Mouse (Mus musculus) induced T-regulatory cell, adult 2 months (primary cell): Measurements from ENCODE around the gene Hyou1.
"Not testable (repeated sequence)": the region's sequence is repeated elsewhere in the genome, so short reads cannot be mapped to it uniquely, and the experiment has no call there.

ENCODE experiments used
- DNase-seq: peaks from one replicate; pipeline ENCODE4 v3.0.0-alpha.2; 2012; ENCODE audit warnings: low read depth

The Hyou1 gene

DNA sequence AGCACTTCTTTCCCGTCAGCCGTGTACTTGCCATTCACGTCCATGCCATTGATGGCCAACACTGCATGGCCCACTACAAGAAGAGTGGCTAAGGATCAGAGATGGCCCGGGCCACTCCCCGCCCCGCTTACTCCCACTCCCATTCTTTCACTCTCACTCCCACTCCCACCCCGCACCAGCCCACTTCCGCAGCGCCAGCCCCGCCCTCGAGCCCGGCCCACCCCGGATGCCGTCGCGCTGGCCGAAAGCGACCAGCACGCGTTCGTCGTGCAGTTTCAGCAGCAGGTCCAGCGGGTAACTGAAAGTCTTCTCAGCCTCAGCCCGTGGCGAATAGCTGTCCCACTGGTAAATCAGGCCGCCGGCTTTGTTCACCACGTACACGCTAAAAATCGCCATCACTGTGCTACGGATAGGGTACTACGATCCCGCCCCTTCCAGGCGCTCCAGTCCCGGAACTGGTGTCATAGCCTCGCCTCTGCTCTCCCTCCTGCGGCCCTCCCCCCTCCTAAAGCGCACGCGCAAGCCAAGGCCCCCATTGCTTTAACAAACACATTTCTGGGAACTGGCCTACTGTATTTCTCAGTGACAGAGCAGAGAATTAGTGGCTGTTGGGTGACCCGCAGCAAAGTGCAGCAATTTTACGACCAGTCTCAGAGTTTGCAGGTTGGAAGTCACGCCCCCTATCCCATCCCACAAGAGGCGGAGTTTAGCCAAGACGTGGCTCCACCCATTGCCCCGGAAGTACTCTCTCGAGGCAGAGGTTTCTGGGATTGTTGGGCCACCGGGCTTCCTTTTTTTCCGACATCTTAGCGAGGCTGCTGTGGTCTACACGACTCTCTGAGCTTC, 27.8 kb downstream of the Hyou1 start, which contains the start of the genes Rps25 and Trappc4:
Gene Rps25 (plus strand): TSS at position 234 of the 846 bp plus-strand sequence.
Gene Trappc4 (minus strand): TSS at position 695 of the 846 bp plus-strand sequence.
- peak; percentile 99 for DNase-seq

DNA sequence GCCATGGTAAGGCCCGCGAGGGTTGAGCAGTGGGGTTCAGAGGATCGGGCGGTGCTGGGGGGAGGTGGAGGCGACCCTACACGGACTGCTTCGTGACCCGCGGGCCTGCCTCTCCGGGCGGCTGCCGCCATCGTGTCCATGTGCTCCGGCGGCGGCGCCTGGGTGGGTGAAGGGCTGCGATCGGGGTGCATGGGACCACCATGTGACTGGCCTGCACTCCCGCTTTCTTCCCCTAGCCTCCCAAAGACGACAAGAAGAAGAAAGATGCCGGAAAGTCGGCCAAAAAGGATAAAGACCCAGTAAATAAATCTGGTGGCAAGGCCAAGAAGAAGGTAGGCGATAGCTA, 28.4 kb downstream of the Hyou1 start:
- DNase-seq, result no peak

DNA sequence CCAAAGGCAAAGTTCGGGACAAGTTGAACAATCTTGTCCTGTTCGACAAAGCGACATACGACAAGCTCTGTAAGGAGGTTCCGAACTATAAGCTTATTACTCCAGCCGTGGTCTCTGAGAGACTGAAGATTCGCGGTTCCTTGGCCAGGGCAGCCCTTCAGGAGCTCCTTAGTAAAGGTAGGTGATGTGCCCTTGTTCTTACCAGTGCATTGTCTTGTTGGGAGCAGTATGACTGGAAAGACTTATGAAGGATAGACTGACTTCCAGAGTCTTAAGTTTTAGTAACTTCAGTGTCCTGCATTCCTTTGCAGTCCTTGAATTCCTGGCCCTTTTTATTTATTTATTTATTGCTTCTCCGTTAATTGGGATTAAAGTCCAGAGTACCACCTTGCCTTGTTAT, 29.4 kb downstream of the Hyou1 start:
- DNase-seq, result not testable (repeated sequence)

DNA sequence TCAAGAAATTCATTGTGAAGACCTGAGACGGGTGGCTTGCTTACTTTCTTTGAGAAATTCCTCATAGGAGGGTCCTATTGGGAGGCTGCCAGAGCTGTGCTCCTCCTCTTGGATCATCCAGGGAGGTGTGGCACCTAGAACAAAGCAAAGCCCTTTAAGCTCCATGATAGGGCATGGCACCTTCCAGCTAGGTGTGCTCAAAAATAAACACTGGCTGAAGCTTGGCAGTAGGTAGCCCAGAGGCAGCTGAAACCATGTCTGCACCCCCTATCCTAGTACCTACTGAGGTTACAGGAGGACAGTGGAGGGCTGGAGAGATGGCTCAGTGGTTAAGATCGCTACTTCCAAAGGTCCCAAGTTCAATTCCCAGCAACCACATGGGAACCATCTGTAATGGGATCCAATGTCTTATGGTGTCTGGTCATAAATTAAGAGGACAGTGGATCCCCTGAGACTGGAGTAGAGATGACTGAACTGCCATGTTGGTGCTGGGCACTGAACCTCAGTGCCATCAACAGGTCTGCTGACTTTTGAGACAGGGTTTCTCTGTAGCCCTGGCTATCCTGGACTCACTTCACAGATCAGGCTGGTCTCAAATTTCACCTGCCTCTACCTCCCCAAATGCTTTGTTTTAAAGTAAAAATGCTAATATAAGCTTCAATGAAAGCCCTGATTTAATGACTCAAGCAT, 31.5 kb downstream of the Hyou1 start:
- DNase-seq, result no peak

DNA sequence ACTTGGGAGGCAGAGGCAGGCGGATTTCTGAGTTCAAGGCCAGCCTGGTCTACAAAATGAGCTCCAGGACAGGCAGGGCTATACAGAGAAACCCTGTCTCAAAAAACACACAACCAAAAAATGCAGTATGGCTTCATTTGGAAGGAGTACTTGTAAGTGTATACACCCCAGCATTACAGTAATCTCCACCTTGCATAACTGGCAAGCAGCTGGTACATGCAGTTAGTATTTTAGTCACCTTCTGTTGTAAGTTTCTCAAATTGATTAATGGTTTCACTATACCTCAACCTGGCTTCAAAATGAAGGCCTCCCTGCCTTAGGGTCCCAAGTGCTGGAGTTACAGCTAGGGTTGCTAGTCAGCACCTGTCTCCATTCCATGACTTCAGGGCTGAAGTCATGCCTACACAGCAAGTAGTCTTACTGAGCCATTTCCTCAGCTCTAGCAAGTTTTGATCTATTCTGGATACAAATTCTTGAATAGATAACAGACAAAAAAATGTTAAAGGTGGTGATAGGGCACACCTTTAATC, 32.4 kb downstream of the Hyou1 start:
- no peak for DNase-seq

DNA sequence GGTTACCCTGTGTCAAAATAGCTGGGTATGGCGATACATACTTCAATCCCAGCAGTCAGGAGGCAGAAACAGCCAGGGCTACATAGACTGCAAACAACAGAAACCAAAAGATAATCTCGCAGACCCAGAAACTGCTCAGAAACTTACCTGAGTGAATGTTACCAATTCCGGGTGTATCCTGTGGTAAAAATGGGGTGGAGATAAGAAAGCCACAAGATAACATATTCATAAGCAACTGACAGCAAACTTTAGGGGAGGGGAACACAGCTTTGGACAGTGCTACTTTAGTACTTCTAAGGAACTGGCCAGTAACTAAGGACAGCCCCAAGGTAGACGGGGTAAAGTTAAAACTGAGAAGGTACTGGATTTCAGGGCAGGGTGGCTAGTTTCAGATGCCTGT, 33.0 kb downstream of the Hyou1 start:
- peak; percentile 72 for DNase-seq

DNA sequence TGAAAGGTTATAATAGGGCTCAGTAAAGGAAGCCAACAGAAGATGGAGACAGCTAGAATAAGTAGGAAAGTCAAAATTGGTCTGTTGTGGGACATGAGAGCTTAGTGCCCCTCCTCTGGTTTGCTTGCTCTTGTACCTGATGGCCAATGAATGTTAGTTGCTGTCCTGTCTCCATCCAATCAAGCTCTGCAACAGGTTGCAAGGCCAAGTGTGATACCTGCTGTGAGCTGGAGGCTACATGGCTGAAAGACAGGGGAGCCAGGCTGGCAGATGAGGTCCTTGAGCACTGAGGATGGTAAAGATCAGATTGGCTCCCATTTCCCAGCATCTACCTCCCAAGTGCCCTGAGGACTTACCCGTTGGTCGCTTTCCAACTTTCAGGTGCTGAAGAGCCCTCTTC, 33.5 kb downstream of the Hyou1 start:
- DNase-seq, result no peak

DNA sequence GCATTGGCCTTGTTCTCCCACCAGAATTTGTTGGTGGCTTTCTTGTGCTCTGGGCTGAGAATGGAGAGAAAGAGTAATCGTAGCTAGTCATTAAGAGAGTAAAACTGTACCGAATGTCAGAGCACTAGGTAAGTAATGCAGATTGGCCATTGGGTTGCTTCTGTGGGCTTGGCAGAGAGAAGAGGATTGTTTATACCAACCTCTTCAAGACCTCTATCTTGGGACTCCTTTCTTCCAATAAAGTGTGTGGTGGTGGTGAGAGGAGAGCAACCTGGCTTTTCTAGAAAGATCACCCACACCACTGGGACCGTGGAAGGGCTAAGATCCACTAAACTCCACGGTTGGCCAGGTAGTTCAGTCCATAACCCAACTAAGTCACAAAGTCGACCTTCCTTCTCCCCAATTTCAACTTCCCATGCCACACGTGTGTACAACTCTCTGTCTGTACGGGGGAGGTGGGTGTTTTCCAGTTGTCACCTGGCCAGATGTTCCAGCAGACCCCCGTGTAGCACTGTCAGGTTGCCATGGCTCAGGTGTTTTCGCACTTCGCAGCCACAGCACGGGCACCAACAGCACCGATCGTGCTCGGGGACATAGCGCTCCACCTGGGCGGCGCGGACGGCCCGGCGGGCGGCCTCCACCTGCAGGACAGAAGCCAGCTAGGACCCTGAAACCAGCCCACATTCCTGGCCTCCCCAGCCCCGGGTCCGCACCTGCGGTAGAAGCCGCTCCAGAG, 38.0 kb downstream of the Hyou1 start:
- peak; percentile 59 for DNase-seq

DNA sequence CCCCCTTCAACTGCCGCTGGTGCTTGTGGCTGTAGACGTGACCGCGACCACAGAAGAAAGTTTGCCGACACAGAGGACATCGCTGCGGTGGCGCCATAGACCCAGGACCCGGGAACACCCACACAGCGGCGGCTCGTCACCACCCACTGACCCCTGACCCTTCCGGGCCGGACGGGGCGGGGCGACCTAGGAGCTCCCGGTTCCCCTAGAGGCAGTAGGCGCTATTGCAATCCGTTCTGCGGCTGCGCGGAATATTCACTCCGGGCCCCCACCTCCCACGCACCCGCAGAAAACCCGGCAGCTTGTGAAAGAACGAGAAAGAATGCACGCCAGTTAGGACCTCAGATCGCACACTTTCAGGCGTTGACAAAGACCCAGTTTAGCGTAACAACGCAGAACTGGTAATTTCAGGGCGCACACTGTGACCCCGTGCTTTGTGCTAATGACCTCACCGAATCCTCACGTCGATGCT, 38.6 kb downstream of the Hyou1 start:
- peak; percentile 97 for DNase-seq

DNA sequence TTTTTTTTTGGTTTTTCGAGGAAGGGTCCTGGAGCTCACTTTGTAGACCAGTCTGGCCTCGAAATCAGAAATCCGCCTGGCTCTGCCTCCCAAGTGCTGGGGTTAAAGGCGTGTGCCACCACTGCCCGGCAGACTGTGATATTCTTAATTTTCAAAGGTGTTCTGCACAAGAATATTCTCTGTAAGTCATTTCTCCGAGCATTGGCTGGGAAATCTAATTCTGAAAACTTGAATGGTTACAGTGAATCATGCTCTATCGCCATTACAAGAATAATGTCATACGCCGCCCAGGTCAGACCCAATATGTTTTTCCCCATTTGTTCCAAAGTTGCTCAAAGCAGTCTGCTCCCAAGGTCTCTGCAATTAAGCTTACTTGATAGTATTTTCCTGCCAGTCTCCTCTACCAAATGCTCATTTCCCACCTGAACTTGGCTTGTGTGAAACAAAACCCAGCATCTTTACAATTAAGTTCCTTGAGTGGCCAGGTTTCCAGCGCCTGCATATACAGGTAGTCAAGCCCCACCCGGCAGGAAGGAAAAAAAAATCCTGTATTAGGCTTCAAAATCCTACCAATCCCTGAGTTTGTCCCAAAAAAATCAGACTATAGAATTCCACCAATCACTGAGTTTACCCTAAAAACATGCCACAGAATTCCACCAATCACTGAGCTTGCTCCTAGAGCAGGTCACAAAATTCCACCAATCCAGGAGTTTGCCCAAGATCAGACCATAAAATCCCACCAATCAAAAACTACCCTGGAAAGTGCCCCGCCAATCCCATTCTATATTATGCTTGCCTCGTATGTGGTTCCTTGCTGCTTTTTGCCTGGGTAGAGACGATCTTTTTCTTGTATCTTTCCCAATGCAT, 39.5 kb downstream of the Hyou1 start, which contains the start of gene Ccdc84:
Gene Ccdc84 (minus strand): TSS at position 51 of the 867 bp plus-strand sequence.
- DNase-seq, result no peak

DNA sequence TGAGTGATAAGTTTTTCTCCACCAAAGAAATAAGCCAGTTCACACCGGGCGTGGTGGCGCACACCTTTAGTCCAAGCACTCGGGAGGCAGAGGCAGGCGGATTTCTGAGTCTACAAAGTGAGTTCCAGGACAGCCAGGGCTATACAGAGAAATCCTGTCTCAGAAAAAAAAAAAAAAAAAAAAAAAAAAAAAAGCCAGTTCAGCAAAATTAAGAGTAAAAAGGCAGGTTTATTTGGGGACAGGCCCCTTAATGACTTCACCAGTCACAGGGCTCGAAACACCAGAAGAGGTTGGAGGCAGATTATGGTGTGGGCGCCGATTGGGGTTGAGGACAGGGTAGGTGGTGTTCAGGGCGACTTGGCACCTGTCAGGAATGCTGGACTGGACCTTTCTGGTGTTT, 40.4 kb downstream of the Hyou1 start:
- not testable (repeated sequence) for DNase-seq

DNA sequence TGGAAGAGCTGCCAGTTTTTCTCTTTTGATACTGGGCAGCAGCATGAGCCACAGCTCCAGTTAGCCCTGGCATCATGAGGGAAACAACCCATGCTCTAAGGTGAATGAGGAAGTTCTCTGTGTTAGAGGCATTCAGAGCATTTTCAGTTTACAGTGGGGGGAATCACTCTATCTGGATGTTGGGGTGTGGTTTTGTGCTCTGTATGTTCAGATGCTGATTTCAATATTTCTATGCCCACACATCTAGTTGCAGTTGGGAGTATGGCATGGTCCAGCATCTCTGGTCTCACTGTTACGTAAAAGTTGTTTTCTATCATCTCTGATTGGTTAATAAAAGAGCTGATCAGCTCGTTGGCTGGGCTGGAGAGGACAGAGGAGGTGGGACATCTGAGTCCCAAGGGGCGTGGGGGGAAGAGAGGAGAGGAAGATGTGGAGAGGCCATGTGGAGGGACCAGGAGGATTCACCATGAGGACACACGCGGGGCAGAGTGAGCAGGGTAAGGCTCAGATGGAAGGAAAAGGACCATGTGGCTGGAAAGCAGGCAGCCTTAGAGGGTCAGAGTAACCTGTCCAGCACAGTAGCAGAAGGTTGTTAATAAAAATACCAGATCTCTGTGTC, 41.1 kb downstream of the Hyou1 start:
- DNase-seq, result no peak

DNA sequence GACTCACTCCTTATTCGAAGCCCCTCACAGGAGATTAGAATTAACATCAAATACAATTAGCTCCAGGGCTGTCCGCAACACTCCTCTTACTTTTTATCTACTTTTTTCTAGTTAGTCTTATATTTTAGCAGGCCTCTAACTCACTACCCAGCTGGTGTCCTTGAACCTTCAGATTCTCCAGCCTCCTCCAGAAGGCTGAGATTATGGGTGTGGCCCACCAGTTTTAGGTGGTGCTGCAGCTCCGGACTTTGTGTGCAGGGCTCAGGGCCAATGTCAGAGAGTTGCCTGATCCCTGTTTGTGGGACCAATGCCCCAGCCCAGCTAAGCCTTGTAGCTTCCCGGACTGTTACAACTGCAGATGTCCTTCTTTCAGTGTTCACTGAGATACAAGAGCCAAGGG, 44.3 kb downstream of the Hyou1 start:
- no peak for DNase-seq

DNA sequence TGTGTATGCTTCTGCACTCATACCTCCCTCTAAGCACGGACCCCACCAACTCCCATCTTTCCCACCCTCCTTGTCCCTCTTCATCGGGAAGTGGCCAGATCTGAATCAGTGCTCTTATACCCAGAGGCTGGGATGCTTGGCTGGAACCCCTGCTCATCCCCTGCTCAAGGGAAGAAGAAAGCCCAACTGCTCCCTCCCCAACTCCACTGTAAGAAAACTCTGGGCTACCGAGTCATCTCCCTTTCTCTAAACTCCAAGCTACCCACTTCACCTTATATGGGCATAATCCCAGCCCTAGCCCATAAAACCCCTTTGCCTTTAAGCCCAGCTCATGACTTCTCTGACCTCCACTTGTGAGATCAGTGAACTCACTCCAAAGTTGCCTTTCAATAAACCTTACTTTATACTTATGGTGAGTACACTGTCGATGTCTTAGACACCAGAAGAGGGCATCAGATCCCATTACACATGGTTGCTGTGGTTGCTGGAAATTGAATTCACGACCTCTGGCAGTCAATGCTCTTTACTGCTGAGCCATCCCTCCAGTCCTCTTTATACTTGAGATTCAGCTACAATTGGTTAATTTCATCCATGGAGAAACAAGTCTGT, 53.4 kb downstream of the Hyou1 start:
- DNase-seq, result no peak

DNA sequence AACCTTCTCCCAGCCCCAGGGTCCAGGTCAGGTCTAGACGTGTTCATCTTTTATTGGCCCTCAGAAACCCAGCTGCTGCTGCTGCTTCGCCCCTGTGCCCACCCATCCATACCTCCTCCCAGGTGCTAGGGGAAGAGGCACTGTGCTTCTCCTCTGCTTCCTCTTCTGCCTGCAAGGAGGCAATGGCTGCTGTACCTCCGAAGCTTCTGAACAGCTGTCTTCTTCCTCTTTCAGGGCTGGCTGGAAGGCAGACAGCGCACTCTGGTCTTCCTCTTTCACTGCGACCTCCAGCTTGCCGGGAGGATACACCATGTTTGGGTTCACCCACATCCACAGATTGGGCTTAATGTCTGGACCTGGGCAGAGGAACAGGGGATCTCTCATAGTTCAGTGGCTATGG, 56.5 kb downstream of the Hyou1 start:
- no peak for DNase-seq

DNA sequence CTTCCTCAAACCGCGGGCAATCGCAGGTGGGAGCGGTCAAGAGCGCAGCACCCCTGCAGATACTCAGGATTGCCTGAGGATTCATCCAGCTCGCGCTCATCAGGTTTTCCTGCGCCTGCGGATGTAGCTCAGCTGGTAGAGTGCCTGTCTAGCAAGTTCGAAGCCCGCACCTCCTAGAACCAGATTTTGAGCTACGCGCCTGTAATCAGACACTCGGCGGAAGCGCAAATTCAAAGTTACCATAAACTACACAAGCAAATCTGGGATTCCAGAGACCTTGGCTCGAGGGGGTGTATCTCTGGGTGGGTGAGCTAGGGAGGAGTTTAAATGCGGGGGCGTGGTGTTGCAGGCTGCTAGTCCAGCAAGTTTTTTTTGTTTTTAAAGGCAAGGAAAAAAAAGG, 61.7 kb downstream of the Hyou1 start, which contains the start of gene Foxr1:
Gene Foxr1 (minus strand): TSS at position 176 of the 400 bp plus-strand sequence.
- no peak for DNase-seq
